ENCODE assay signal across 21 mouse cellular contexts in genomic region chr8:106764529-106764928, GRCm38 (mm10).
"Had no signal": no experiment of that assay in that cellular context is flagged by ENCODE, and none has a peak within 500 bp of the region (broad histone marks: within the 10 kb centered on the region; RNA-seq: fewer than 3 reads in every experiment).

No protein-coding gene starts in this region.

- H3K27me3 ChIP-seq: liver, embryonic 15.5 days; lung, embryonic 15.5 days; megakaryocyte, embryonic 14.5 days; neural tube, embryonic 12.5 days; neural tube, embryonic 15.5 days had no signal

- H3K27ac ChIP-seq: layer of hippocampus, adult 2 months; liver, embryonic 15.5 days; lung, embryonic 15.5 days; midbrain, embryonic 10.5 days; neural tube, embryonic 12.5 days; neural tube, embryonic 15.5 days; stomach, postnatal 0 days had no signal

- H3K4me1 ChIP-seq: liver, embryonic 15.5 days; megakaryocyte, embryonic 14.5 days had no signal

- DNase-seq: kidney, adult 8-10 months; layer of hippocampus, adult 9-11 months; lung, adult 18-20 months; lung, postnatal 10 days; lung, postnatal 36 days; midbrain, embryonic 14.5 days; right cerebral cortex, adult 18-20 months; right cerebral cortex, postnatal 14 days; right cerebral cortex, postnatal 4 days; thymus, adult 2 months; thymus, postnatal 14 days; thymus, postnatal 4 days had no signal

- H3K9ac ChIP-seq: liver, embryonic 15.5 days; lung, embryonic 15.5 days; neural tube, embryonic 12.5 days; neural tube, embryonic 15.5 days had no signal

- H3K36me3 ChIP-seq: liver, embryonic 15.5 days; lung, embryonic 15.5 days; midbrain, embryonic 10.5 days; neural tube, embryonic 12.5 days; neural tube, embryonic 15.5 days had no signal

- H3K4me2 ChIP-seq: liver, embryonic 11.5 days; liver, embryonic 15.5 days; lung, embryonic 15.5 days; neural tube, embryonic 12.5 days; neural tube, embryonic 15.5 days had no signal

- H3K9me3 ChIP-seq: liver, embryonic 15.5 days; lung, embryonic 15.5 days; megakaryocyte, embryonic 14.5 days; midbrain, embryonic 10.5 days; neural tube, embryonic 12.5 days; neural tube, embryonic 15.5 days had no signal

- H3K4me3 ChIP-seq: layer of hippocampus, adult 2 months; liver, embryonic 15.5 days; lung, embryonic 15.5 days; megakaryocyte, embryonic 14.5 days; midbrain, embryonic 10.5 days; neural tube, embryonic 12.5 days; neural tube, embryonic 15.5 days had no signal
